Mouse (Mus musculus): ENCODE data around the gene Pcsk4.

Pcsk4 gene

DNA sequence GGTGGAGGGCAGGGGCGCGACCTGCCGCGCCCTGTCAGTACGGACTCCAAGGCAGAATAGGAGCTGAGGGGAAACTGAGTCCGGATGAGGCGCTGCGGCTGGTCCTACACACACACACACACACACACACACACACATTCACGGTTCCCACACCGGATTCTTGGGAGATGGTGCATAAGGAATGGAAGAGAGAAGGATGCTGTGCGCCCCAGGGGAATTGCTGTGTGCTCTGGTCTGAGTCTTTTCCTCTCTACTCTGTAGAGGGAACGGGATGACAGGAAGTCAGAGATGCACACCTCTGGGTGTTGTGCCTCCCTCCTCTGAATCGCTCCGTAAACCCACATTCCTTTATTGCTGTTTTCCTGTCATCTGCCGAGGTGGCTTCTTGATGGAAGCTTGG is 30.0 kb downstream of the Pcsk4 start:
- DNase-seq (ENCODE audit: low read depth in 2 of 2, low spot score in 2 of 2): no peak

DNA sequence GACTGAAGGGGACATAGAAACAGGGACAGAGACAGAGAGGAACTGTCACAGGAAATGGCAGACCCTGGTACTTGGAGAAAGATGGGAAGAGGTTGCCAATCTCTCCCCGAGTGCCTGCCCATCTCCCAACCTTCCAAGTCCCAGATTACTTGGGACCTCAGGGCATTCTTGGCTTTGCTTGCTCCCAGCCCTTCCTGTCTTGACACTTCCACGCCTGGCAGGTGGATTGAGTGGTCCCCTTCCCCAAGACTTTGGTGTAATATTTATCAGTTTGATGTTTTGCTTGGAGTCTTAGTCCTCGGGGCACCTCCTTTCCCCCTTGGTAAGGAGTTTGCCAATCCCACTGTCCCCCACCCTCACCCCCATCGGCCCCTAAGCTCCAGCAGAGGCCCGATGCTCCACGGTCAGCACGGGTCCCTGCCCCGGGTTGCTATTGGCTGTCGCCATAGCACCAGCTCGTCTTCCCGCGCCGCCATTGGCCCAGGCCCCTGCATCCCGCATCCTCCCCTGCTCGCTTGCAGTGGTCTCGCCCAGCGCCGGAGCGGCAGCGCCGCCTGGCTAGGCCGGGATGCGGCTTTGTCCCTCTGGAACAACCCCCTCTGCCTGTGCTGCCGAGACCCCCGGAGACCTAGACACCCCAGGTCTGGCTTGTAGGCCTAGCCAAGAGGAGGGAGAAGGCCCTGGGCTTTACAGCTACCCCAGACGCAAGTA is 30.6 kb downstream of the Pcsk4 start:
- no peak for DNase-seq (ENCODE audit: low read depth in 2 of 2, low spot score in 2 of 2)

DNA sequence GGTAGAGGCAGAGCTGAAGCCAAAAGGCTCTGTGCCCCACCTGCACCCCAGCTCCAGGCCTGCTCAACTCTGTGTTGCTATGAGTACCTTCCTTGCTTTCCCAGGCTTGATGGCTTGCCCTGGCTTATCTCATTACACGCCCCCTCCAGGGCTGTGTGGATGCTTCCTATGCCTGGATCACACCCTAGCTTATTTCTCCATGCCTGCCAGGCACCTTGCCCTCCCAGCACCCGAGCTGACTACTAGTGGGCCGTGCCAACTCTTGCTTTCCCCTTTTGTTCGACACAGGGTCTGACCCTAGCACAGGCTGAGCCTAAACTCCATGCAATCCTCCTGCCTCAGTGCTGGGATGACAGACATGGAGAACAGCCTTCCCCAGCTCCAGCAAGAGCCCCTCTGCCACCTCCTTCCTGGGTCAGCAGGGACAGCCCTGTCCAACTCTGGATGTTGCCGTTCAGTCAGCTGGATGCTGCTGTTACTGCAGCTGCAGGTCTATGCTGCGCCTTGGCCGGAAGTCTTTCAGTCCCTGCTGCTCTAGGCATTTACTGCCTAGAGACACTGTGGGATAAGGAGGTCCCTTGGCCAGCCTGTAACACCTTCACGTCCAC is 31.7 kb downstream of the Pcsk4 start:
- DNase-seq (ENCODE audit: low read depth in 2 of 2, low spot score in 2 of 2): no peak

DNA sequence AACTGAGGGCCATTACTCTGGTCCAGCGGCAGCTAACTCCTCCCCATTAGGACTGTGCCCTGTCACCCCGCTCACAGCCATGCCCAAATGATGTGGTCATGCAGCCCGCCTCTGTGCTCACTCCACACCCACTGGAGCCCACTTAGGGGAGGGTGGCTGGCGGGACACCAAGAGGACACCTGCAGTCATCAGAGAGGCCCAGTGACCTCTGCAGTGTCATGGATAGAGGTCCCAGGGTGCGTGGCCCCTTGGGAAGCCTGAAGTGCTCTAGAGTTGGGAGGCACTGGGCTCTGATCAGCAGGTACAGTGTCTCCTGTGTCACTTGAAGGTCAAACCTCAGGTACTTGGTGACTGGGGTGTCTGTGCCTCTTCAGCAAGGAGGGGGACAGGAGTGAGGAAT is 32.5 kb downstream of the Pcsk4 start:
- DNase-seq (ENCODE audit: low read depth in 2 of 2, low spot score in 2 of 2): no peak

DNA sequence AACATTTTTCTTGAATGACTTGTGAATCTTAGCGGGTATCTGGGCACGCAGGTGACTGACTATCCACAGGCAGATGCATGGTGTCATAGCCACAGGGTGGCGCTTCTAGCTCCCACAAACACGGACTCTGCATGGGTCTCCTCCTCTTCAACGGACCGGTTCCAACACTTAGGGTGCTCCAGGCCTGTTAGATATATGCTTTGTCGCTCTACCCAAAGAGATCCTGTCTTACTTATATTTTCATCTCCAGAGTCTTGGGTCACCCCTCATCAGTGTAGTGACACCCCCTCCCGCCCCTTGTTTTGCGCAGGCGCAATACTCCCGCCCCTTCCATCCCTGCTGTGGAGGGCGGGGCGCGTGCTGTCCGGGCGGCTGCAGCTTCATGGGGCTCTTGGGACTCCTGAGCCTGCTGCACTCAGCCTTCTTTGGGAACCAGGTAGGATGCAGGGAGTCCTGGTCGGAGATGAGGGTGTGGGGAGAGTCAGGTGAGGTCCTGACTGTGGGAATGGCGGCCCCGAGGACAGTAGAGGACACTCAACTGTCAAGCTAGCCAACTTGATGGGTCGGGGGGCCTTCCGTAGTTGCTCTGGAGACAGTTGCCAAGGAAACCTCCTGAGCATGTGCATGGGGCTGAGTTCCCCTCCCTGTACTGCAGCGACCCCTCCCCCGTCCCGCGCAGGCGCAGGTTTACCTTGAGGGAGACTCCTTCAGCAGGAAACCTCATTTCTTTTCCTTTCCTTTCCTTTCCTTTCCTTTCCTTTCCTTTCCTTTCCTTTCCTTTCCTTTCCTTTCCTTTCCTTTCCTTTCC is 33.5 kb downstream of the Pcsk4 start, which contains the start of gene Apc2:
Gene Apc2 (plus strand): TSS at position 360 of the 808 bp plus-strand sequence.
- peak; percentile 65 to 70 for DNase-seq (ENCODE audit: low read depth in 2 of 2, low spot score in 2 of 2)

DNA sequence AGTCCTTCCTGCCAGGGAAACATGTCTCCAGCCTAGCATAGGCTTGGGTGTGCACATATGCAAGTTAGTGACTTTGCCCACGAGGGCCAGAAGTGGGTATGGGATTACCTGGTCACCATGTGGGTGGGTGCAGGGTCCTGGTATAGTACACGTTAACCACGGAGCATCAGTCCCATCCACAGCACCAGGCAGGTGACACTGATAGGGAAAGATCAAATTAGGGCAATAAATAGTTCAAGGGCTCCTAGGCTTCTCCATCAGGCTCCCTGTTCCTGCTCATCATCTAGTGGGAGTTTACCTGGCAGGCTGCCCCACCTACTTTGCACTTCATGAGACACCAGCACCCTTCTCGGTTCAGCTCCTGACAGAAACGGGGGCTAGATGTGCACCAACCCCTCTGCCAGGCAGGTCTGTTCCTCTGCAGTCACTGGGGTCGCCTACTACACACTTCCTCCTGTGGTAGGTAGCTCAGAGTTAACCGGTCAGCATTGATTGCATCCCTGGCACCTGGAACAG is 34.5 kb downstream of the Pcsk4 start:
- DNase-seq (ENCODE audit: low read depth in 2 of 2, low spot score in 2 of 2): no peak

GRCm38 (mm10) chr10:80294311-80294710 is 35.0 kb downstream of the Pcsk4 start:
- no peak for DNase-seq (ENCODE audit: low read depth in 2 of 2, low spot score in 2 of 2)

- DNase-seq (ENCODE audit: low read depth in 2 of 2, low spot score in 2 of 2): peak in 1 of 2 experiments; percentile 14
Measured at GRCm38 (mm10) chr10:80293325-80293724, 36.0 kb downstream of the Pcsk4 start.

GRCm38 (mm10) chr10:80292251-80293146 is 36.8 kb downstream of the Pcsk4 start, which contains the start of gene Rps15:
TSS of gene Rps15 (plus strand) at chr10:80292453.
- DNase-seq (ENCODE audit: low read depth in 2 of 2, low spot score in 2 of 2): peak; percentile 89 to 93

- no peak for DNase-seq (ENCODE audit: low read depth in 2 of 2, low spot score in 2 of 2)
Measured at GRCm38 (mm10) chr10:80288657-80289056, 40.6 kb downstream of the Pcsk4 start.

- DNase-seq (ENCODE audit: low read depth in 2 of 2, low spot score in 2 of 2): no peak
Measured at GRCm38 (mm10) chr10:80288097-80288496, 41.2 kb downstream of the Pcsk4 start.

- DNase-seq (ENCODE audit: low read depth in 2 of 2, low spot score in 2 of 2): no peak
Measured at GRCm38 (mm10) chr10:80285222-80286070, 43.9 kb downstream of the Pcsk4 start.

DNA sequence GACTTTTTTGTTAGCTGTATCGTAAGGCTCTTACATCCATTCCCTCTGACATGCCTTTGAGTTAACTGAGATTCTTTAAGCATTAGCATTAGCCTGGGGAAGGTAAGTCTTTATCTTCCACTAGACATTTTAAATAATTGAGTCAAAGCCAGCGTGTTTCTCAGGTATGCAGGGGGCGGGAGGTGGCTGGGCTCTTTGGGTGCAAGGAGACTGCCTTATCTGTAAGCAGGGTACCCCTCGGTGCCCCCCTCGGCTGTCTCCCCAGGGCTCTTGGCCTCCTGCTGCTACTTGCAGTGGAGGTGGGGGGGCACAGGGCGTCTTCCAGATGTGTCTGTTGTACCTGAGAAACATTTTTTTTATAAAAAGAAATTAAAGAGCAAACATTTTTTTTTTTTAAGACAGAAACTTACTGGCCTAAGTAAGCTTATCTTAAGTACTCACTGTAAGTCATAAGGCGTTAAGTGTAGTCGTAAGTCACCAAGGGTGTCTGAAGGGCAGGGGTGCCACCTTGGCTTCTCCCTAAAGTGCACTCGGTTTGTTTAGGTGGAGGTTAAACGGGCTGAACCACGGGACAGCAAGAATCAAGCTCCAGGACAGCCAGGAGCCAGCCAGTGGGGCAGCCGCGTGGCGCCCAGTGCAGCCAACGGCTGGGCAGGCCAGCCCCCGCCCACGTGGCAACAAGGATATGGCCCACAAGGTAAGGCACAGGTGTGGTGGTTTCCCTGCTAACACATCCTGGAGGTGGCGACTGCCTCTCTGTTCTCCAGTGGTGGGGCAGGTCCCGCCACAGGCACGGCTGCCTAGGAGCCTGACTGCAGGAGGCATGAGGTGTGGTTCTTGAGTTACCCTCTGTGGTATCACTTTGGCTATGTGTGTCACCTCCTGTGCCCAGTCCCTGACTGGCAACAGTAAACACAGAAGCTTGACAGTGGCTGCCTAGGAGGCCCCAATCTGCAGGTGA is 46.5 kb downstream of the Pcsk4 start:
- no peak for DNase-seq (ENCODE audit: low read depth in 2 of 2, low spot score in 2 of 2)

- DNase-seq (ENCODE audit: low read depth in 2 of 2, low spot score in 2 of 2): no peak
Measured at GRCm38 (mm10) chr10:80281921-80282371, 47.4 kb downstream of the Pcsk4 start.

DNA sequence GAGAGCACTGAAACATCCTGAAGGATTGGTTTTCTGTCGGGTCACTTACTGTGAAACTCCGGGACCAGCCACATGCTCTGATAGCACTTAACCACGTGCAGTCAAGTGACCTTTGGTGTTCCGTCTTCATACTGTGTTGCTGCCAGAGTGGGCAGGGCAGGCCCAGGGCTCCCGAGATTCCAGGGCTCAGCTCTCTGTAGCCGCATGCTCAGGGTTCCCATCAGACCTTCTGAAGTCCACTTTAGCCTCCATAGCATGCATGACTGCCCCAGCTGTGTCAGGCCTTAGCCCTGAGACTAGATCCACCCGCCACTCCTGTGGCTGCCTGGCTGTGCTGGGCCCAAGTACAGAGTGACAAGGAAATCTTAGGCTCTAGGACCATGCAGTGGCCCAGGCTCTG is 48.0 kb downstream of the Pcsk4 start:
- no peak for DNase-seq (ENCODE audit: low read depth in 2 of 2, low spot score in 2 of 2)

DNA sequence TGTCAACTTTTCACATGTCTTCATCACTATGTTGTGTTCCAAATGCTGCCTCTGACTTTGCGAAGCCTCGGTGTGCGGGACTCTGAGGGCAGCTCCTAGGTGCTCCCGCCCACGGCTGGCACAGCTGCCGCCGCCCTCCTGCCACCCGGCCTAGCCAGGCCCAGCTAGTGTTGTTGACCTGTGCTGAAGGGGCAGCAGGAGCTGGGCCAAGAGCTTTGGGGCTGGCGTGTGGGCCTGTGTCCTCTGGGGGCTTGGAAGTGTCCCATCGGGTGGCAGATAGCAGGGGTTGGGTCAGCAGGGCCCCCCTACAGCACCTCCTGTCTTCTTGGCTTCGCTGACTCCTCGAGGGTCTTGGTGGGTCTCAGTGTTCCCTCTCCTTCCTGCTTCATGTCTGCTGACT is 50.0 kb downstream of the Pcsk4 start:
- no peak for DNase-seq (ENCODE audit: low read depth in 2 of 2, low spot score in 2 of 2)

GRCm38 (mm10) chr10:80278390-80278789 is 50.9 kb downstream of the Pcsk4 start:
- DNase-seq (ENCODE audit: low read depth in 2 of 2, low spot score in 2 of 2): no peak

DNA sequence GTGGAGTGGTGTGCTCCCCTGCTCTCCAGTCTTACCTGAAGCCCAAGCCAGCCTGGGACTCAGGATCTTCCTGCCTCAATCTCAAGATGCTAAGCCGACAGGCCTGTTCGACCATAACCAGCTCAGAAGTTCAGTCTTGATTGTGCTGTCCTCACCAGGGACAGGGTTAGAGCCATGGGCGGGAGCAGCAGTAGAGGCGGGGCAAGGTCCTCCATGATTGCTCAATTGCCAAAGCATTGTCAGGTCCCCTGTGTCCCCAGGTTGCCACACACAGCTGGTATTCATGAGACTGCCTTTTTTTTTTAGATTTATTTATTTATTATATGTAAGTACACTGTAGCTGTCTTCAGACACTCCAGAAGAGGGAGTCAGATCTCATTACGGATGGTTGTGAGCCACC is 53.1 kb downstream of the Pcsk4 start:
- no peak for DNase-seq (ENCODE audit: low read depth in 2 of 2, low spot score in 2 of 2)

GRCm38 (mm10) chr10:80273847-80274246 is 55.5 kb downstream of the Pcsk4 start:
- DNase-seq (ENCODE audit: low read depth in 2 of 2, low spot score in 2 of 2): no peak
